Mouse (Mus musculus): Measurements from ENCODE around the gene Cacna2d2. TPM values are rescaled to one million over a fixed set of nuclear protein-coding genes. Genes with fewer than 3 reads are reported as not detected.

Gene Cacna2d2
- polyA plus RNA-seq, 1 experiment = 5.3 TPM

- 37% methylated on average over 10 of the region's 10 CpGs for WGBS
- no peak overlapping the region for H3K27ac ChIP-seq (ENCODE audit: insufficient read depth, low read depth, low read length)
- H3K36me3 ChIP-seq (ENCODE audit: control insufficient read depth, insufficient read depth, low read length) = no peaks in the 10 kb centered on the region
- H3K4me3 ChIP-seq (ENCODE audit: low read depth, low read length) = no peak overlapping the region
- TF ChIP-seq POLR2A (IDR thresholded peaks at IDR 0.05; ENCODE audit: low read depth, low read length) (no peak), CTCF (IDR thresholded peaks at IDR 0.05; ENCODE audit: extremely low read depth, insufficient read length, insufficient replicate concordance, low read depth, low read length) (no peak)
- no peaks in the 10 kb centered on the region for H3K4me1 ChIP-seq (ENCODE audit: control insufficient read depth, insufficient read depth, insufficient read length, low read length)
- H3K27me3 ChIP-seq (ENCODE audit: control insufficient read depth, insufficient read depth, low read length) = no peaks in the 10 kb centered on the region
Observed at GRCm38 (mm10) chr9:107508266-107508665, 108.9 kb downstream of the Cacna2d2 start.

DNA sequence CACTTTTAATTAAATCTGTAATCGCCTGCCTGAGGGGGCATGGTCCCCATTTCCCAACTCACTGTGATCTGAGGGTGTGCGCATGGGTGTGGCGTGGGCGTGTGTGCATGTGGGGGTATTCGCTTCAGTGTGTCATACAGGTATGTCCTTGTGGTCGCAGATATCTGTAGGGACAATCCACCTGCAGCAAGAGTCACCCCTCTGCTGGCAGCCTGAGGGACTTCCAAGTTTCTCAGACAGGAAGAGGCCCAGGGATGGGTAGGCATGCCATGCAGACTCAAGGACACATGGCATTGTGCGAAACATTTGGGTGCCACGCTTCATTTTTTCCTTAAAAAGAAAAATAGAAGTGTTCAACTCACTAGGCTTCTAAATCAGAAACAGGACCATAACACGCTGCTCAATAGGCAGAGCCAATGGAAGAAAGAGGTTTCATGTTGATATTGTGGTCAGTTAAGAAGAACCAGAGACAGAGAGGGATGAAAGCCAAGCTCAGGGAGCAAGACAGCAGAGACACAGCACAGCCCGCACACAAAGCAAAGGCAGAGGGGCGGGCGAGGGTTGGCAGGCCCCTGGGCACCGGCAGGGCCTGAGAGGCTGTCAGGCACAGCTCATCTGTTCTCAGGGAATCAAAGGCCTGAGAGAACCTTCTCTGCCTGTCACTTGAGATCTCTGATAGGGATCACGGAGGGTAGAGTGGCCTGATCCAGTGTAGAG, 111.1 kb downstream of the Cacna2d2 start:
- no peak overlapping the region for H3K4me3 ChIP-seq (ENCODE audit: low read depth, low read length)
- H3K27ac ChIP-seq (ENCODE audit: insufficient read depth, low read depth, low read length) = no peak overlapping the region
- TF ChIP-seq CTCF (IDR thresholded peaks at IDR 0.05; ENCODE audit: extremely low read depth, insufficient read length, insufficient replicate concordance, low read depth, low read length) (no peak), POLR2A (IDR thresholded peaks at IDR 0.05; ENCODE audit: low read depth, low read length) (no peak)
- H3K27me3 ChIP-seq (ENCODE audit: control insufficient read depth, insufficient read depth, low read length) = no peaks in the 10 kb centered on the region
- no peaks in the 10 kb centered on the region for H3K4me1 ChIP-seq (ENCODE audit: control insufficient read depth, insufficient read depth, insufficient read length, low read length)
- WGBS = 72% methylated on average over 14 of the region's 14 CpGs
- no peaks in the 10 kb centered on the region for H3K36me3 ChIP-seq (ENCODE audit: control insufficient read depth, insufficient read depth, low read length)

DNA sequence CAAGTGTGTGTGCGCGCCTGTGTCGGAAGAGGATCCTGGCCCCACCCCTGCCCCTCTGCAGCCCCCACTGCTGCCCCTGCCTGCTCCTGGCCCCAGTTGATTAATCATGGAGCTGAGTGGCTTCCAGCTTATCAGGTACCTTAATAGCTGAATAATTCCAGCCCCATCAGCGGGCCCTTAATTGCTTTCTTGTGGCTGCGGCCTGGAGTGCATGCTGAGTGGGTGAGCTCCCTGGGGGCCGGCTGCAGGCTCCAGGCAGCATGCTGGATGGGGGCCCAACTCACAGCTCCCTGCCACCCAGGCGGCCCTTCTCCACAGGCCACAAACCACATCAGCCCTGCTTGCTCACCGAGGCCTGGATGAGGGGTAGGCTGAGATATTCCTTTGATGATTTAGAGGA, 112.0 kb downstream of the Cacna2d2 start:
- no peak for TF ChIP-seq POLR2A (IDR thresholded peaks at IDR 0.05; ENCODE audit: low read depth, low read length)
- TF ChIP-seq CTCF (IDR thresholded peaks at IDR 0.05; ENCODE audit: extremely low read depth, insufficient read length, insufficient replicate concordance, low read depth, low read length) = no peak
- Histone ChIP-seq H3K27me3 (ENCODE audit: control insufficient read depth, insufficient read depth, low read length) (no peaks in the 10 kb centered on the region), H3K4me1 (ENCODE audit: control insufficient read depth, insufficient read depth, insufficient read length, low read length) (no peaks in the 10 kb centered on the region), H3K4me3 (ENCODE audit: low read depth, low read length) (no peak overlapping the region), H3K27ac (ENCODE audit: insufficient read depth, low read depth, low read length) (no peak overlapping the region), H3K36me3 (ENCODE audit: control insufficient read depth, insufficient read depth, low read length) (no peaks in the 10 kb centered on the region)
- WGBS = 62% methylated on average over 8 of the region's 8 CpGs

DNA sequence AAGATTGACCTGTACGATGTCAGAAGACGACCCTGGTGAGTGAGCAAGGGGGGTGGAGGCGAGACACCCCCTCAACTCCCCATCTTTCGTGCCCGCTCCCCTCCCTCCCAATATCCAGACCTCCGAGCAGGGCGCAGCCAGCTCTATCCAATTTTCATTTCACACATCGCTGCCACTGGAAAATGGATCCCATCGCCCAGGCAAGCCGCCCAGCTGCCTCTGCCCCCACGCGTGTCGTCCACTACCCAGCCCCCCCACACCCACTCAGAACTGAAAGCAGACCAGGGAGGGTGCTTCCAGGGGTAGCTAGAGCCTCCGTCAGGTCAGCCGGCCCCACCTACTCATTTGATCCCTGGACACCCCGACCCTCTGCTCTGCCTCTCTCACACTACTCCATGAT, 112.9 kb downstream of the Cacna2d2 start:
- 86% methylated on average over 16 of the region's 16 CpGs for WGBS
- Histone ChIP-seq H3K4me1 (ENCODE audit: control insufficient read depth, insufficient read depth, insufficient read length, low read length) (no peaks in the 10 kb centered on the region), H3K27me3 (ENCODE audit: control insufficient read depth, insufficient read depth, low read length) (no peaks in the 10 kb centered on the region), H3K4me3 (ENCODE audit: low read depth, low read length) (no peak overlapping the region), H3K27ac (ENCODE audit: insufficient read depth, low read depth, low read length) (no peak overlapping the region), H3K36me3 (ENCODE audit: control insufficient read depth, insufficient read depth, low read length) (no peaks in the 10 kb centered on the region)
- no peak for TF ChIP-seq POLR2A (IDR thresholded peaks at IDR 0.05; ENCODE audit: low read depth, low read length)
- TF ChIP-seq CTCF (IDR thresholded peaks at IDR 0.05; ENCODE audit: extremely low read depth, insufficient read length, insufficient replicate concordance, low read depth, low read length) = no peak

DNA sequence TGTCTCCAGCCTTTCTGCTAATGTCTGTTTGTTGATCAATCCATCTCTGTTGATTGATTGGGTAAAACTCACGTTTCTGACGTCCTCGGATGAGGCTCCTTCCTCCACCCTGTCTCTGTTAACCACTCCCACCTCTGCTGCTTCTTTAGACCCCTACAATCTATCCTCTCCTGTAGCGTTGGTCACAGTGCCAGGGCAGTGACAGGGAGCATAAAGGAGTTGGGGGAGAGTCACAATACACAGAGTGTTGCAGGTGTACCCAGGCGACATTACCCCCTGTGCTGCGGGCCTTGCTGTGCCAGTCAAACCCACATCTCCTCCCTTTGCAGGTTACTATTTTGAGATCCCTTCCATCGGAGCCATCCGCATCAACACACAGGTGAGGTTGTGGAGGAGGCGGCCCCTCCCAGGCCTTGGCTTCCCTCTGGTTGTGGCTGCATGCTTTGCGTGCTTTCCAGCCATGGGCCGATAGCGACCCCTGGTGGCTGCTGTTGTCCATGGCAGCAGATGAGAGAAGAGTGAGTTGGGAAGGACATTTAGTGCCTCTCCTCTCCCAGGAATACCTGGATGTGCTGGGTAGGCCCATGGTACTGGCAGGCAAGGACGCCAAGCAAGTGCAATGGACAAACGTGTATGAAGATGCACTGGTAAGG, 115.0 kb downstream of the Cacna2d2 start:
- no peak for TF ChIP-seq POLR2A (IDR thresholded peaks at IDR 0.05; ENCODE audit: low read depth, low read length)
- TF ChIP-seq CTCF (IDR thresholded peaks at IDR 0.05; ENCODE audit: extremely low read depth, insufficient read length, insufficient replicate concordance, low read depth, low read length) = peak; percentile 98
- H3K27me3 ChIP-seq (ENCODE audit: control insufficient read depth, insufficient read depth, low read length) = no peaks in the 10 kb centered on the region
- no peaks in the 10 kb centered on the region for H3K4me1 ChIP-seq (ENCODE audit: control insufficient read depth, insufficient read depth, insufficient read length, low read length)
- WGBS = 19% methylated on average over 14 of the region's 14 CpGs
- H3K36me3 ChIP-seq (ENCODE audit: control insufficient read depth, insufficient read depth, low read length) = no peaks in the 10 kb centered on the region
- no peak overlapping the region for H3K27ac ChIP-seq (ENCODE audit: insufficient read depth, low read depth, low read length)
- no peak overlapping the region for H3K4me3 ChIP-seq (ENCODE audit: low read depth, low read length)

- Histone ChIP-seq H3K27me3 (ENCODE audit: control insufficient read depth, insufficient read depth, low read length) (no peaks in the 10 kb centered on the region), H3K27ac (ENCODE audit: insufficient read depth, low read depth, low read length) (no peak overlapping the region), H3K4me3 (ENCODE audit: low read depth, low read length) (no peak overlapping the region), H3K4me1 (ENCODE audit: control insufficient read depth, insufficient read depth, insufficient read length, low read length) (peaks cover 16% of the 10 kb centered on the region), H3K36me3 (ENCODE audit: control insufficient read depth, insufficient read depth, low read length) (no peaks in the 10 kb centered on the region)
- TF ChIP-seq CTCF (IDR thresholded peaks at IDR 0.05; ENCODE audit: extremely low read depth, insufficient read length, insufficient replicate concordance, low read depth, low read length) (no peak), POLR2A (IDR thresholded peaks at IDR 0.05; ENCODE audit: low read depth, low read length) (no peak)
- 70% methylated on average over 6 of the region's 6 CpGs for WGBS
Observed at GRCm38 (mm10) chr9:107520331-107520730, 120.9 kb downstream of the Cacna2d2 start.

DNA sequence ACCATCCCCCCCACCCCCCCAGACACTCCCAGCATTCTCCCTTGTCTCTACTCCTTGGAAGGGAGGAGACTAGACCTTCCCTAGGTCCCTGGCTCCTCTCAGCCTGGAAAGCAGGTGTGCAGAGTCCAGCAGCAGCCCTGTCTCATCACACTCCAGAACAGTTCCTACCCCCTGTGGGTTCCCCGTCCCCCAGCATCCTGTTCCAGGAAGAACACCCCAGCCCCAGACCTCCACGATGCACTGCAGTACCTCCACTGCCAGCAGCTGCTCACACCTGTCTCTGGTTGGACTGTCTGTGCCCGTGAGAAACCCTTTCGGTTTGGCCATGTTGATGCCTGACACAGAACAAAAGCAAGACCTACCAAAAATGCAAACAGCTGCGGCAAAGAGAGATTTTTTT, 121.8 kb downstream of the Cacna2d2 start:
- WGBS = 48% methylated on average over 5 of the region's 5 CpGs
- TF ChIP-seq POLR2A (IDR thresholded peaks at IDR 0.05; ENCODE audit: low read depth, low read length) (no peak), CTCF (IDR thresholded peaks at IDR 0.05; ENCODE audit: extremely low read depth, insufficient read length, insufficient replicate concordance, low read depth, low read length) (no peak)
- peaks cover 17% of the 10 kb centered on the region for H3K4me1 ChIP-seq (ENCODE audit: control insufficient read depth, insufficient read depth, insufficient read length, low read length)
- no peaks in the 10 kb centered on the region for H3K36me3 ChIP-seq (ENCODE audit: control insufficient read depth, insufficient read depth, low read length)
- H3K4me3 ChIP-seq (ENCODE audit: low read depth, low read length) = no peak overlapping the region
- 0 out of 2 replicates have a peak, but pooled peaks cover under 1% of the 10 kb centered on the region for H3K27me3 ChIP-seq (ENCODE audit: control insufficient read depth, insufficient read depth, low read length)
- no peak overlapping the region for H3K27ac ChIP-seq (ENCODE audit: insufficient read depth, low read depth, low read length)

Measured in small intestine, adult 2 months (tissue).